Mouse (Mus musculus): ENCODE measurements around the gene Uba2. TPM values are rescaled to one million over a fixed set of nuclear protein-coding genes. Genes with fewer than 3 reads are reported as not detected.

Gene Uba2
- polyA plus RNA-seq, 1 experiment from 2014 or later: 273 TPM

DNA sequence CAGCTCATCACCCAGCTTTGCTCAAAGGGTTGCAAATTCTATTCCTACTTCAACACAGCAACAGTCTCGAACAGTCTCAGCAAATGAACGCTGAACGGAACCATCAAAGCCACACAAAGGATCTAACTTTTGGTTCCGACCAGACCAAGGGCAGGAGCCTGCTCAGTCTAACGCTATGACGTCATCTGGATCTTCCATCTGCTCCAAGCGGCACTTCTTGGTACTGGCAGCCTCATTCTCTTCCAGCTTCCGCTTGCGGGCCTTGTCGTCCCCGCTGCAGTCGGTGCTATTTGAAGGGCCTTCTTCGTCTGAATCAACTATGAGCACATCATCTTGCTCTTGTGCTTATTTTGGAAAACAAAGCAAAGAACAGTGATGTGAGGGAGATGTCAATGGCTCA lies 28.3 kb downstream of the Uba2 start:
- ATAC-seq (ENCODE audit: low FRiP score): no peak
- WGBS: 96% methylated on average over 13 of the region's 13 CpGs
- H3K4me3 ChIP-seq (ENCODE audit: low read depth, low read length): no peak overlapping the region
- H3K9me3 ChIP-seq (ENCODE audit: control insufficient read depth, low read length): no peaks in the 10 kb centered on the region
- H3K4me2 ChIP-seq: no peak overlapping the region
- no peaks in the 10 kb centered on the region for H3K27me3 ChIP-seq (ENCODE audit: control insufficient read depth, insufficient read depth, low read length)
- H3K27ac ChIP-seq (ENCODE audit: low read depth, low read length): no peak overlapping the region
- peaks cover 41% of the 10 kb centered on the region for H3K36me3 ChIP-seq (ENCODE audit: control insufficient read depth, insufficient read depth, low read length)
- no peaks in the 10 kb centered on the region for H3K4me1 ChIP-seq (ENCODE audit: control insufficient read depth, insufficient read depth, low read length)
- no peak overlapping the region for H3K9ac ChIP-seq (ENCODE audit: low read length)
- no peak for DNase-seq (ENCODE audit: low spot score, missing footprints)

DNA sequence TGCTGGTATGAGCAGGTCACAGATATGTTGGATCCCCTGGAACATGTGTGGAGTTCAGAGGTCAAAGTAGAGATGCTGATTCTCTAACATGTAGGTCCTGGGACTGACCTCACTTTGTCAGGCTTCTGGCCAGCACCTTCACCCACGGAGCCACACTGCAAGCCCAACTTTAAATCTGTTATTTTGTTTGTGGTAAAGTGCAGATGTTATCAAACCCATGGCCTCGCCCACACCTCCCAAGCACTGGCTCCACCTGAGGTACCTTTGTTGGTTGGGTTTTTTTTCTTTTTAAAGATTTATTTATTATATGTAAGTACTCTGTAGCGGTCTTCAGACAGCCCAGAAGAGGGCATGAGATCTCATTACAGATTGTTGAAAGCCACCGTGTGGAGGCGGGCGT lies 29.9 kb downstream of the Uba2 start:
- ATAC-seq (ENCODE audit: low FRiP score) (0 out of 2 replicates have a peak, but pooled peaks have one; percentile 19), DNase-seq (ENCODE audit: low spot score, missing footprints) (no peak)
- H3K4me3 ChIP-seq (ENCODE audit: low read depth, low read length): no peak overlapping the region
- no peaks in the 10 kb centered on the region for H3K4me1 ChIP-seq (ENCODE audit: control insufficient read depth, insufficient read depth, low read length)
- H3K27me3 ChIP-seq (ENCODE audit: control insufficient read depth, insufficient read depth, low read length): no peaks in the 10 kb centered on the region
- no peaks in the 10 kb centered on the region for H3K9me3 ChIP-seq (ENCODE audit: control insufficient read depth, low read length)
- no peak overlapping the region for H3K27ac ChIP-seq (ENCODE audit: low read depth, low read length)
- WGBS: 92% methylated on average over 6 of the region's 6 CpGs
- H3K9ac ChIP-seq (ENCODE audit: low read length): no peak overlapping the region
- H3K4me2 ChIP-seq: no peak overlapping the region
- peaks cover 33% of the 10 kb centered on the region for H3K36me3 ChIP-seq (ENCODE audit: control insufficient read depth, insufficient read depth, low read length)

GRCm38 (mm10) chr7:34134336-34134735 lies 35.1 kb downstream of the Uba2 start:
- H3K9me3 ChIP-seq (ENCODE audit: control insufficient read depth, low read length): no peaks in the 10 kb centered on the region
- H3K27me3 ChIP-seq (ENCODE audit: control insufficient read depth, insufficient read depth, low read length): no peaks in the 10 kb centered on the region
- no peak overlapping the region for H3K9ac ChIP-seq (ENCODE audit: low read length)
- H3K4me2 ChIP-seq: no peak overlapping the region
- no peak overlapping the region for H3K27ac ChIP-seq (ENCODE audit: low read depth, low read length)
- no peak for DNase-seq (ENCODE audit: low spot score, missing footprints)
- H3K4me1 ChIP-seq (ENCODE audit: control insufficient read depth, insufficient read depth, low read length): peaks cover 10% of the 10 kb centered on the region
- no peaks in the 10 kb centered on the region for H3K36me3 ChIP-seq (ENCODE audit: control insufficient read depth, insufficient read depth, low read length)
- WGBS: 86% methylated on average over 2 of the region's 2 CpGs
- no peak overlapping the region for H3K4me3 ChIP-seq (ENCODE audit: low read depth, low read length)
- no peak for ATAC-seq (ENCODE audit: low FRiP score)

GRCm38 (mm10) chr7:34133117-34133762 lies 36.2 kb downstream of the Uba2 start, which contains the start of gene Wtip:
Gene Wtip (minus strand): TSS chr7:34133268.
- 4% methylated on average over 17 of the region's 65 CpGs for WGBS

DNA sequence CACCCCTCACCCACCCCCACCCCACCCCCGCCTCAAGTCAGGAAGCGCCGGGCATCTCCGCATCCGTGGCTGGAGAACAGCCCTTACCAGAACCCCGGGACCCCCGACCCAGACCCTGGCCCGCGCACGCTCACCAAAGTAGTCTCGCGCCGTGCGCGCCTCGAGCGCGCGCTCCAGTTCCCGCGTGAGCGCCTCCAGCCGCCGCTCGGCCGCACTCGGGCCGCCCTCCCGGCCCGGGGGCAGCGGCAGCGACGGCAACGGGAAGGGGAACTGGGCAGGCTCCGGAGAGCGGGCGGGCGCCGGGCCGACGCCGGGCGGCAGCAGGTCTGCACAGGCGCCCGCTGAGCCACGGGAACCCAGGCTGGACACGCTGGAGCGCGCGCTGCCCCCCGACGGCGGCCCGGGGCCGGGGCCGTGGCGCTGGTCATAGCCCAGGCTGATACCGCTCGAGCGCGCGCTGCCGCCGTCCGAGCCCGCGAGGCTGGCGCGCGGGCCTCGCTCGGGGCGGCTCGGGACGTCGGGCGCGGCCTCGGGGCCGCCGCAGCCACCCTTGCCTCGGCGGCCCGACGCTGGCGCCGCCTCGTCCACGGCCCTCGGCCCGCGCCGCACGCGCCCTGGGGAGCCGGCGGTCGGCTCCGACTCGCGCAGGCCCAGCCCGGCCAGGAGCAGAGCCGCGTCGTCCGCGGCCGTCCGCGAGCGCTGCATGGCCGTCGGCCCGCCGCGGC lies 36.9 kb downstream of the Uba2 start:
- Histone ChIP-seq H3K27ac (ENCODE audit: low read depth, low read length) (no peak overlapping the region; the same call in 1 of the 2 replicates), H3K4me2 (peak overlapping the region; percentile 54), H3K9me3 (ENCODE audit: control insufficient read depth, low read length) (no peaks in the 10 kb centered on the region), H3K27me3 (ENCODE audit: control insufficient read depth, insufficient read depth, low read length) (no peaks in the 10 kb centered on the region), H3K4me1 (ENCODE audit: control insufficient read depth, insufficient read depth, low read length) (peaks cover 10% of the 10 kb centered on the region), H3K9ac (ENCODE audit: low read length) (peak overlapping the region; percentile 77), H3K4me3 (ENCODE audit: low read depth, low read length) (peak overlapping the region; percentile 78), H3K36me3 (ENCODE audit: control insufficient read depth, insufficient read depth, low read length) (no peaks in the 10 kb centered on the region)
- WGBS: 1% methylated on average over 62 of the region's 116 CpGs
- ATAC-seq (ENCODE audit: low FRiP score) (peak; percentile 84), DNase-seq (ENCODE audit: low spot score, missing footprints) (peak; percentile 95)

More at GRCm38 (mm10) chr7:34133117-34133762, 36.2 kb downstream of the Uba2 start, which contains the start of gene Wtip:
- Histone ChIP-seq H3K4me2 (peak within 1 kb of the TSS; percentile 54), H3K27me3 (ENCODE audit: control insufficient read depth, insufficient read depth, low read length) (no peaks in the 10 kb centered on the region), H3K27ac (ENCODE audit: low read depth, low read length) (no peak within 1 kb of the TSS; the same call in 1 of the 2 replicates), H3K36me3 (ENCODE audit: control insufficient read depth, insufficient read depth, low read length) (no peaks in the 10 kb centered on the region), H3K9me3 (ENCODE audit: control insufficient read depth, low read length) (no peaks in the 10 kb centered on the region), H3K4me1 (ENCODE audit: control insufficient read depth, insufficient read depth, low read length) (peaks cover 10% of the 10 kb centered on the region), H3K9ac (ENCODE audit: low read length) (peak within 1 kb of the TSS; percentile 77), H3K4me3 (ENCODE audit: low read depth, low read length) (peak within 1 kb of the TSS; percentile 78)
- peak; percentile 98 for DNase-seq (ENCODE audit: low spot score, missing footprints)
- peak; percentile 93 for ATAC-seq (ENCODE audit: low FRiP score)

DNA sequence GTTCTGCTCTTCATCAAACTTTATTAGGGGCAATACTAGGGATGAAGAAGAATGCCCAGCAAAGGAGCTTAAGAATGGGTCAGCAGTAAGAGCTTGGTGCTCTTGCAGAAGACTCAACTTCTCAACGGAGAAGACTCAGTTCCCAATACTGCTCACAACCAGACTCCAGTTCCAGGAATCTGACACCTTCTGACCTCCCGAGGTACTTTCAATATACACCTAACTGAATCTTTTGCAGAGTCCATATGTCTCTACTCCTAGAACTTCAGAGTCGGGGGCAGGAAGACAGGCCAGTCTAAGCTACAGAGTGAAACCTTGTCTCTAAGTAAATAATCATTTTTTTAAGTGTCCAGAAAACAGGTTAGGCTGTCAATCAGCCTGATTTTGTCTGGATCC lies 37.4 kb downstream of the Uba2 start:
- DNase-seq (ENCODE audit: low spot score, missing footprints): peak; percentile 90
- ATAC-seq (ENCODE audit: low FRiP score): peak; percentile 7; the same call in 1 of the 2 replicates
- Histone ChIP-seq H3K27me3 (ENCODE audit: control insufficient read depth, insufficient read depth, low read length) (no peaks in the 10 kb centered on the region), H3K4me3 (ENCODE audit: low read depth, low read length) (peak overlapping the region; percentile 78), H3K36me3 (ENCODE audit: control insufficient read depth, insufficient read depth, low read length) (no peaks in the 10 kb centered on the region), H3K9me3 (ENCODE audit: control insufficient read depth, low read length) (peaks cover under 1% of the 10 kb centered on the region; the same call in 1 of the 2 replicates), H3K9ac (ENCODE audit: low read length) (peak overlapping the region; percentile 77; the same call in 1 of the 2 replicates), H3K4me1 (ENCODE audit: control insufficient read depth, insufficient read depth, low read length) (peaks cover 10% of the 10 kb centered on the region), H3K27ac (ENCODE audit: low read depth, low read length) (no peak overlapping the region), H3K4me2 (peak overlapping the region; percentile 54)
- WGBS: 21% methylated on average over 3 of the region's 3 CpGs

DNA sequence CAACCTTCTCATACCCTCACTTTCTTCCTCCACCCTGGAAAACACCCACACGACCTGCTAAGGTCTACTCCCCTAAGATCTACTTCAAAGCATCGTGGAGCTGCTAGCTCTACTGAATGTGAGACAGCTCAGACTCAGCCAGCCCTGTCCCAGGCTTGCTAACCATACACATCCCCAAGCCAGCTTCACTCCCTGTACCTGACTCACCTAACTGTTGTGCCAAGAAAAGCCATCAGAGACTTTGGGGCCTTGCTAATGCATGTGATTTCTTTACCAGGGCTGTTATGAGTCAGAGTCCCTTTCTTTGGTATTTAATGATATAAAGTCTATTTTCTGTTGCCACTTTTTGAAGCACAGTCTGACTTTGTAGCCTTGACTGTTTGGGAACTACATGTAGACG lies 38.3 kb downstream of the Uba2 start:
- no peaks in the 10 kb centered on the region for H3K27me3 ChIP-seq (ENCODE audit: control insufficient read depth, insufficient read depth, low read length)
- no peak overlapping the region for H3K9ac ChIP-seq (ENCODE audit: low read length)
- H3K9me3 ChIP-seq (ENCODE audit: control insufficient read depth, low read length): peaks cover 5% of the 10 kb centered on the region; the same call in 1 of the 2 replicates
- ATAC-seq (ENCODE audit: low FRiP score): no peak
- peak overlapping the region; percentile 54; the same call in 1 of the 2 replicates for H3K4me2 ChIP-seq
- H3K4me1 ChIP-seq (ENCODE audit: control insufficient read depth, insufficient read depth, low read length): peaks cover 10% of the 10 kb centered on the region
- H3K27ac ChIP-seq (ENCODE audit: low read depth, low read length): no peak overlapping the region
- H3K4me3 ChIP-seq (ENCODE audit: low read depth, low read length): no peak overlapping the region
- no peak for DNase-seq (ENCODE audit: low spot score, missing footprints)
- 79% methylated on average over 3 of the region's 3 CpGs for WGBS
- no peaks in the 10 kb centered on the region for H3K36me3 ChIP-seq (ENCODE audit: control insufficient read depth, insufficient read depth, low read length)

DNA sequence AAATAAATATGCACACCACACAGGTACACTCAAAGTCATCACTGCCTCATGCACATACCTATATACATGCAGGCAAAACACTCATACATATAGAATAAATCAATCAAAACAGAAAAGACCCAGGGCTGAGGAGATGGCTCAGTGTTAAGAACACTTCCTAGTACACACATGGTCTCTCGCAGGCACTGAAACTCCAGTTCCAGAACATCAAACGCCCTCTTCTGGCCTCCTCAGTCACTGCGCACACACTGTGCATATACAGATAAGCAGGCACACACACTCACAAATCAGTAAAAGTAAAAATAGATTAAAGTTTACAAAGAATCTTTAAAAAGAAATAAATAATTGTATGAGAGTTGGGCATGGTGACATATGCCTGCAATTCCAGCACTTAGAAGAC lies 43.1 kb downstream of the Uba2 start:
- H3K27ac ChIP-seq (ENCODE audit: low read depth, low read length): no peak overlapping the region
- no peak for DNase-seq (ENCODE audit: low spot score, missing footprints)
- 84% methylated on average over 3 of the region's 3 CpGs for WGBS
- H3K36me3 ChIP-seq (ENCODE audit: control insufficient read depth, insufficient read depth, low read length): no peaks in the 10 kb centered on the region
- 0 out of 2 replicates have a peak, but pooled peaks cover 2% of the 10 kb centered on the region for H3K4me1 ChIP-seq (ENCODE audit: control insufficient read depth, insufficient read depth, low read length)
- H3K9me3 ChIP-seq (ENCODE audit: control insufficient read depth, low read length): peaks cover 5% of the 10 kb centered on the region; the same call in 1 of the 2 replicates
- no peak for ATAC-seq (ENCODE audit: low FRiP score)
- no peaks in the 10 kb centered on the region for H3K27me3 ChIP-seq (ENCODE audit: control insufficient read depth, insufficient read depth, low read length)
- H3K9ac ChIP-seq (ENCODE audit: low read length): no peak overlapping the region
- H3K4me3 ChIP-seq (ENCODE audit: low read depth, low read length): no peak overlapping the region
- H3K4me2 ChIP-seq: no peak overlapping the region

DNA sequence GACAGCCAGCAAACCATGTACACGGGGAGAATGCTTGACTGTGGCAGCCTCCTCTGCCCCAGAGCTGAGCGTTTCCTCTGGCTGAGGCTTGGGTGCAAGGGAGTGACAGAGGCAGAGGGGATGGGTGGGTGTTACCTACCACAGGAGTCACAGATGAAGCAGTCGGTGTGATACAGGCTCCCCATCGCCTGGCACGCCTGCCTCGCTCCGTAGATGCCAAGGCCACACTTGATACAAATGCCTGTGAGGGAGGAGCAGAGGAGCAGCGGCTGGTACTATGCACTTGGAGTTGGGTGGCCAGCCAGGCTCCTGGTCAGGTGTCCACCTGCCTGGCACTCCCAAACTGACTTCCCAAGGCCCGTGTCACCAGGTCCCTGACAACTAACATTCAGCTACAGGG lies 44.1 kb downstream of the Uba2 start:
- WGBS: 92% methylated on average over 9 of the region's 9 CpGs
- no peaks in the 10 kb centered on the region for H3K36me3 ChIP-seq (ENCODE audit: control insufficient read depth, insufficient read depth, low read length)
- no peak for DNase-seq (ENCODE audit: low spot score, missing footprints)

More for the DNA sequence above, 44.1 kb downstream of the Uba2 start:
- no peak overlapping the region for H3K4me3 ChIP-seq (ENCODE audit: low read depth, low read length)
- H3K4me2 ChIP-seq: no peak overlapping the region
- ATAC-seq (ENCODE audit: low FRiP score): no peak
- H3K9ac ChIP-seq (ENCODE audit: low read length): no peak overlapping the region
- no peaks in the 10 kb centered on the region for H3K27me3 ChIP-seq (ENCODE audit: control insufficient read depth, insufficient read depth, low read length)
- peaks cover 5% of the 10 kb centered on the region; the same call in 1 of the 2 replicates for H3K9me3 ChIP-seq (ENCODE audit: control insufficient read depth, low read length)
- H3K27ac ChIP-seq (ENCODE audit: low read depth, low read length): no peak overlapping the region
- no peaks in the 10 kb centered on the region for H3K4me1 ChIP-seq (ENCODE audit: control insufficient read depth, insufficient read depth, low read length)
